Mouse (Mus musculus) lung, postnatal 0 days (tissue): ENCODE results near the gene Sik1.

Source experiments
- CTCF ChIP-seq: IDR thresholded peaks from 2 replicates; pipeline ENCODE4 v1.5.1; 2016; ENCODE audit warnings: antibody characterized with exemption, mild to moderate bottlenecking
- EP300 ChIP-seq: IDR thresholded peaks from 2 replicates; pipeline ENCODE4 v1.6.1; 2016; ENCODE audit warnings: antibody characterized with exemption, mild to moderate bottlenecking, control low read depth

GRCm38 (mm10) chr17:31808082-31808875 is 47.3 kb downstream of the Sik1 start:
- TF ChIP-seq CTCF (no peak), EP300 (no peak)
